Mouse (Mus musculus) layer of hippocampus, postnatal 36 days (tissue): Measurements from ENCODE around the gene Ppil3. TPM values are rescaled to one million over a fixed set of nuclear protein-coding genes. Genes with fewer than 3 reads are reported as not detected.

Source experiments
- DNase-seq, 2 experiments: peaks; one replicate each; pipeline ENCODE4 v3.0.0; 2022
- total RNA-seq, 2 experiments: library from RNA; stranded (reverse); gene quantifications; 2 replicates each; pipeline ENCODE4 v1.2.3; 2021

Gene Ppil3
- total RNA-seq, 2 experiments from 2014 or later, result 26.7 to 29.7 TPM

DNA sequence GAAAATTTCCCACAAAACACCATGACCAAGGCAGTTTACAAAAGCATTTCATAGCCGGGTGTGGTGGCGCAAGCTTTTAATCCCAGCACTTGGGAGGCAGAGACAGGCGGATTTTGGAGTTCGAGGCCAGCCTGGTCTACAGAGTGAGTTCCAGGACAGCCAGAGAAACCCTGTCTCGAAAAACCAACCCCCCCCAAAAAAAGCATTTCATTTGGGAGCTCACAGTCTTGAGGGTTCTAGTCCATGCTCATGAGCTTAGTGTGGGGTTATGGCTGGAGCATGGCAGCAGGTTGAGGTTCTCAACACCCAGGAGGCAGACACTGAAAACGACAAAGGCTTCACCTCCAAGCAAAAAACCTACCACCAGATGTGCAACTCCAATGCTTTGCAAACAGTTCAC is 37.1 kb downstream of the Ppil3 start:
- DNase-seq, result no peak

DNA sequence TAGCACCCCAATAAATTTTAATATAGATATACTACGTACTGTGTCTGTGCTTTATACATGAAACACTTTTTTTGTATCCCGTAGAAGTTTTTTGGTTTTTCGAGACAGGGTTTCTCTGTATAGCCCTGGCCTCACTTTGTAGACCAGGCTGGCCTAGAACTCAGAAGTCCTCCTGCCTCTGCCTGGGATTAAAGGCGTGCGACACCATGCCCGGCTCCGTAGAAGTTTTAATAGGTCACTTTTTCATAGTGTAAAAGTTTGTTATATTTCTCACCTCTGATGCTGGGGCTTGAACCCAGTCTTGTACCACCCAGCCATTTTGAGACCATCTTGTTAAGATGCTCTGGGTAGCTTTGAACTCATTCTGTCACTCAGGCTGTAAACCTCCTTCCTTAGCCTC is 38.0 kb downstream of the Ppil3 start:
- no peak for DNase-seq

DNA sequence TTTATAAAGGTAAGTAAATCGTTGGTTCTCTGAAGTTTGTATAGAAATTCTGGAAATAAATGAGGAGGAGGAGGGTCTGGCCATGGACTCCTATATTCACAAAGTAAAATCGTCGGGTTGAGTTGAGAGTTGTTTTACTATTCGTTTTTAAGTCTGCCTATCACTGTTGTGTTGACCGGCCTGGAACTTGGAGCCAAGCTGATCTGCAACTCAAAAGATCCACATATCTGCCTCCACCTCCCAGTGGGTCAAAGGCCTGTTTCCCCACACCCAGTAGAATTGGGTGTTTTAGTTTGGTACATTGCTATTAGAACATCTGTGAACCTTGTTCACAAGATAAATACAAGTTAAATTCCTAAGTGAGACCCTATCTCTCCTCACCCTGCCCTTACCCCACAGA is 41.5 kb downstream of the Ppil3 start:
- DNase-seq, result no peak

GRCm38 (mm10) chr1:58401396-58401795 is 43.9 kb downstream of the Ppil3 start:
- no peak for DNase-seq

- DNase-seq, result no peak
Measured at GRCm38 (mm10) chr1:58397731-58398130, 47.6 kb downstream of the Ppil3 start.

DNA sequence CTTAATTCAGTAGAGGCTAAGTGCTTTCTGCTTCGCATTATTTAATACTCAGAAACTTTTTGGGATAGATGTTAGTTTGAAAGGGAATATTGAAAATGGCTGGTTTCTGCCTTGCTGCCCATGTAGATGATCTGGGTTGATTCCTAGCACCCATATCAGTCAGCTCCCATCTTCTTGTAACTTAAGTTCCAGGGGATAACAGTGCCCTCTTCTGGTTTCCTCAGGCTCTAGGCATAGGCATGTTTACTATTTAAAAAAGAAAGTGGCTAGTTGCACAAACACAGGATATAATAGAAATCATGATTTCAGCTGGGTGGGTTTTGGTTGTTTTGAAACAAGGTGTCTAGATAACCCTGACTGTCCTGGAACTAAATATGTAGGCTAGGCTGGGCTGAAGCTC is 49.1 kb downstream of the Ppil3 start:
- DNase-seq, result no peak

DNA sequence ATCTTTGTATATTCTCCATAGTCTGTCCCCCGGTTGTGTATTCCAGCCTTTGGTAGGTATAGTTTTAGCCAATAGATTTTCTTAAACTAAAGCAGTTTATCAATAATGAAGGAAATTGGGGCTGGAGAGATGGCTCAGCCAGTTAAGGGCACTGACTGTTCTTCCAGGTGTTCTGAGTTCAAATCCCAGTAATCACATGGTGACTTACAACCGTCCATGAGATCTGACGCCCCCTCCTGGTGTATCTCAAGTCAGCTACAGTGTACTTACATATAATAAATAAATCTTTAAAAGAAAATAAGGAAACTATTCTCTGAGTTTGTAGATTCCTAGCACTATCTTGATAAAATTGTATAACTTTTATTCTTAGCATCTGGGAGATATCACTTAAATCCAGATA is 49.9 kb downstream of the Ppil3 start:
- DNase-seq, result no peak

- peak; percentile 43 to 45 for DNase-seq
Measured at GRCm38 (mm10) chr1:58393284-58394195, 51.7 kb downstream of the Ppil3 start.

- DNase-seq, result peak; percentile 92 to 93
Measured at GRCm38 (mm10) chr1:58392652-58393283, 52.5 kb downstream of the Ppil3 start, which contains the start of gene Bzw1. Bzw1 (plus strand) TSS chr1:58392898.

DNA sequence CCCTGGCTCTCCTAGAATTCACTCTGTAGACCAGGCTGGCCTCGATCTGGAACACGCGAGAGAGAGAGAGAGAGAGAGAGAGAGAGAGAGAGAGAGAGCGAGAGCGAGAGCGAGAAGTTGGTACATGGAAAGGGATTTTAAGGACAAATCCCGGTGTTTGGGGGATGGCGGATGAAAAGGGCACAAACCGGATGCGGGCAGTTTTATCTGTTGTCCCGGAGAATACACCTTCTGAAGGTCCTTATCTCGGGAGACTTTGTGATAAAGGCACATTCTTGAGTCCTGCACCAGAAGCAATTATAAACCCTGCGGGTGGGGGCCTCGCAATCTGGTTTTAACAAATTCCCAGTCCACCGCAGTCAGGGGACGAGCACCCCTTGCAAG is 53.0 kb downstream of the Ppil3 start:
- no peak for DNase-seq

DNA sequence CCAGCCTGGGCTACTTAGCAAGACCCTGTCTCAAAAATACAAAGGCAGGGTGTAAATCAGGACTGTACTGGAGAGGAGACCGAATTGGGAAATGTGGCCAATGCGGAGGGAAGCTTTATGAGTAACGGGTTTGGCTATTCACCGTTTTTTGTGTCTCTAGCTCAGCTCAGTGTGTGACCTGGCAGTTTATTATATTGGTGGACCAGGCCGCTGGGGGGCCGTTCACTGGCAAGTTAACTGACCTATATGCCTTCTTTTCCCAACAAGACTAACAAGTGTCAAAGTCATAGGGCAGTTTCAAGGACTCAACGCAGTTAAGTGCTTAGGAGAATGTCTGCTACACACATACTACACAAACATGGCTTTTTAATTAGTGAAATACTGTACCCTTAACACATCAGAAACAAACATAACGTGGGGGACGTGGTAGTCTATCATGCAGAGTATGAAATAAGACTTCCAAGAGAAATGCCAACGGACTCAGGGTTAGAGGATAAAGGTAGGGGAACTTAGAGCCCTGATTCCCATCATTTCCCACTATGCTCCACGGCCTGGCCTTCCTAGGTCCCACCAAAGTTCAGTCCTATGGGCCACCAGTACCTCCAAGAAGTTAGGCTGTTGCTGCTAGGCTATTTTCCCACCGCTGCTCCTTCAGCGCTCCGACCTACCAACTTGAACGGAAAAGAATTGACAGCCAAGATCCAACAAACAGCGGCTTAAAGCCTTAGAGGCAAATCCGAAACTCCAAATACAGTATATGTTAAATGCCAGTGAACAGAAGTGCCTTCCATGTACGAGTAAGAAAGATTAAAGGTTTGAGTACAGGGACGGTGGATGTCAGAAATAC is 53.6 kb downstream of the Ppil3 start:
- no peak for DNase-seq

DNA sequence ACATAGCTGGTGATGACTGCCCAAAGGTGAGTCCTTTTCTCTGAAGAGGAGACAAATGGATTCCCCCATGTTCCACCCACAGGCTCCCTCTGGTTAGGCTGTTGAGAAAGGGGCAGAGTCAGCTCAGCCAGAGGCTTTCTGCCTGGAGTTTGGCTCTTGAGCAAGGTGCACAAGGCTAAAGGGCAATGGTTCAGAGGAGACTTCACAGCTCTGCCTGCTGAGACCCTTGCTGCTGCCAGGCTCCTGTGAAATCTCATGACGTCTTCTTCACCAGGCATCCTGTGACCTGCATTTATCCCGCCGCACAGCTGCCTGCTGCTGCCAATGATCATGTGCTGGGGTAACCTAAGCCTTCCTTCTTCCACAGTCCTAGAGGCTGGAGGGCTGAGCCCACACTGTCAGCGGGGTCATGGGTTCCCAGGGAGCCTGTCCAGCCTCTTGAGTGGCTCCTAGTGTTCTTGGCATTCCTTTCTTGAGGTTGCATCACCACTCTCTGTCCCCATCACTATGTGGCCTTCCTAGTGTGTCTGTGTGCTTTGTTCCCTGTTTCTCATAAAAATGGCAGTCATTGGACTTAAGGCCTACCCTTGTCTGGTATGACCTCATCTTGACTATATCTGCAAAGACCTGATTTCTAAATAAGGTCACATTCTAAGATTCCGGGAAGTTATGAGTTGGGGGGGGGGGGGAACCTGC is 62.6 kb downstream of the Ppil3 start:
- no peak for DNase-seq

Other genes with a start within 250 kb of the Ppil3 start
- gene Aox4, start 235.1 kb downstream of the Ppil3 start, total RNA-seq, result 1 to 10 TPM; 1.8 to 2.2 TPM
- gene Aox2, start 167.2 kb downstream of the Ppil3 start, total RNA-seq, result not detected
- gene Bzw1, start 52.6 kb downstream of the Ppil3 start, total RNA-seq, result 100 to 1,000 TPM; 120 to 128 TPM
- gene Clk1, start 21.4 kb downstream of the Ppil3 start, total RNA-seq, result 100 to 1,000 TPM; 167 to 174 TPM
- gene Nif3l1, start 335 bp downstream of the Ppil3 start, total RNA-seq, result 10 to 100 TPM; 19.7 to 20.5 TPM
- 10 to 100 TPM; 27.4 to 31.1 TPM for gene Orc2, start 59.6 kb upstream of the Ppil3 start, total RNA-seq
- gene Fam126b, start 140.8 kb upstream of the Ppil3 start, total RNA-seq, result 100 to 1,000 TPM; 129 to 134 TPM
- gene Ndufb3, start 140.9 kb upstream of the Ppil3 start, total RNA-seq, result 100 to 1,000 TPM; 110 to 119 TPM